Mouse (Mus musculus): ENCODE measurements around the gene Vwa3b. TPM values are rescaled to one million over a fixed set of nuclear protein-coding genes. Genes with fewer than 3 reads are reported as not detected.
A peak's percentile ranks its signal among the peaks of the same experiment; 100 is the strongest.

Vwa3b gene
- polyA plus RNA-seq, 1 experiment from 2014 or later = 0.50 TPM

GRCm38 (mm10) chr1:37218386-37218785 lies 192.0 kb downstream of the Vwa3b start:
- no peak overlapping the region for H3K27ac ChIP-seq (replicated peaks in 1 of 2; ENCODE audit: control insufficient read depth in 1 of 2, insufficient read depth in 1 of 2, low read depth in 2 of 2, low read length in 2 of 2)
- H3K4me3 ChIP-seq (ENCODE audit: control insufficient read depth in 1 of 2, insufficient read depth in 1 of 2, low read depth in 1 of 2, low read length in 2 of 2) = no peak overlapping the region
- no peak overlapping the region for H3K4me2 ChIP-seq (ENCODE audit: low read length)
- peaks cover 3% of the 10 kb centered on the region; the same call in 1 of the 2 replicates for H3K27me3 ChIP-seq (ENCODE audit: control insufficient read depth, insufficient read depth, low read length)
- H3K36me3 ChIP-seq (ENCODE audit: control insufficient read depth, insufficient read depth, low read length) = no peaks in the 10 kb centered on the region
- no peaks in the 10 kb centered on the region for H3K9me3 ChIP-seq (ENCODE audit: control insufficient read depth, low read length)
- no peak overlapping the region for H3K9ac ChIP-seq (ENCODE audit: low read length)
- no peaks in the 10 kb centered on the region for H3K4me1 ChIP-seq (ENCODE audit: control insufficient read depth in 2 of 2, insufficient read depth in 2 of 2, low read length in 2 of 2)
- 8% methylated on average over 14 of the region's 14 CpGs for WGBS
- ATAC-seq (ENCODE audit: insufficient number of reproducible peaks, insufficient read depth, low FRiP score, low read depth) = no peak

- Histone ChIP-seq H3K4me3 (ENCODE audit: control insufficient read depth in 1 of 2, insufficient read depth in 1 of 2, low read depth in 1 of 2, low read length in 2 of 2) (no peak overlapping the region), H3K9me3 (ENCODE audit: control insufficient read depth, low read length) (no peaks in the 10 kb centered on the region), H3K27me3 (ENCODE audit: control insufficient read depth, insufficient read depth, low read length) (peaks cover 3% of the 10 kb centered on the region; the same call in 1 of the 2 replicates), H3K36me3 (ENCODE audit: control insufficient read depth, insufficient read depth, low read length) (no peaks in the 10 kb centered on the region), H3K9ac (ENCODE audit: low read length) (no peak overlapping the region), H3K27ac (replicated peaks in 1 of 2; ENCODE audit: control insufficient read depth in 1 of 2, insufficient read depth in 1 of 2, low read depth in 2 of 2, low read length in 2 of 2) (no peak overlapping the region), H3K4me2 (ENCODE audit: low read length) (no peak overlapping the region), H3K4me1 (ENCODE audit: control insufficient read depth in 2 of 2, insufficient read depth in 2 of 2, low read length in 2 of 2) (no peaks in the 10 kb centered on the region)
- ATAC-seq (ENCODE audit: insufficient number of reproducible peaks, insufficient read depth, low FRiP score, low read depth) = no peak
- WGBS = 84% methylated on average over 5 of the region's 5 CpGs
Observed at GRCm38 (mm10) chr1:37219593-37219992, 193.2 kb downstream of the Vwa3b start.

- H3K36me3 ChIP-seq (ENCODE audit: control insufficient read depth, insufficient read depth, low read length) = no peaks in the 10 kb centered on the region
- no peak overlapping the region for H3K4me3 ChIP-seq (ENCODE audit: control insufficient read depth in 1 of 2, insufficient read depth in 1 of 2, low read depth in 1 of 2, low read length in 2 of 2)
- no peak overlapping the region for H3K27ac ChIP-seq (replicated peaks in 1 of 2; ENCODE audit: control insufficient read depth in 1 of 2, insufficient read depth in 1 of 2, low read depth in 2 of 2, low read length in 2 of 2)
- H3K9me3 ChIP-seq (ENCODE audit: control insufficient read depth, low read length) = no peaks in the 10 kb centered on the region
- H3K4me1 ChIP-seq (ENCODE audit: control insufficient read depth in 2 of 2, insufficient read depth in 2 of 2, low read length in 2 of 2) = no peaks in the 10 kb centered on the region
- no peak overlapping the region for H3K9ac ChIP-seq (ENCODE audit: low read length)
- WGBS = 42% methylated on average over 6 of the region's 6 CpGs
- peaks cover 3% of the 10 kb centered on the region; the same call in 1 of the 2 replicates for H3K27me3 ChIP-seq (ENCODE audit: control insufficient read depth, insufficient read depth, low read length)
- no peak for ATAC-seq (ENCODE audit: insufficient number of reproducible peaks, insufficient read depth, low FRiP score, low read depth)
- H3K4me2 ChIP-seq (ENCODE audit: low read length) = no peak overlapping the region
Observed at GRCm38 (mm10) chr1:37220134-37220907, 193.9 kb downstream of the Vwa3b start.

- Histone ChIP-seq H3K27me3 (ENCODE audit: control insufficient read depth, insufficient read depth, low read length) (peaks cover 5% of the 10 kb centered on the region; the same call in 1 of the 2 replicates), H3K27ac (replicated peaks in 1 of 2; ENCODE audit: control insufficient read depth in 1 of 2, insufficient read depth in 1 of 2, low read depth in 2 of 2, low read length in 2 of 2) (no peak overlapping the region), H3K4me1 (ENCODE audit: control insufficient read depth in 2 of 2, insufficient read depth in 2 of 2, low read length in 2 of 2) (no peaks in the 10 kb centered on the region), H3K4me2 (ENCODE audit: low read length) (no peak overlapping the region), H3K36me3 (ENCODE audit: control insufficient read depth, insufficient read depth, low read length) (no peaks in the 10 kb centered on the region), H3K4me3 (ENCODE audit: control insufficient read depth in 1 of 2, insufficient read depth in 1 of 2, low read depth in 1 of 2, low read length in 2 of 2) (no peak overlapping the region), H3K9ac (ENCODE audit: low read length) (no peak overlapping the region), H3K9me3 (ENCODE audit: control insufficient read depth, low read length) (no peaks in the 10 kb centered on the region)
- 37% methylated on average over 7 of the region's 7 CpGs for WGBS
- no peak for ATAC-seq (ENCODE audit: insufficient number of reproducible peaks, insufficient read depth, low FRiP score, low read depth)
Observed at GRCm38 (mm10) chr1:37222002-37222401, 195.6 kb downstream of the Vwa3b start.

GRCm38 (mm10) chr1:37230404-37230803 lies 204.0 kb downstream of the Vwa3b start:
- Histone ChIP-seq H3K9ac (ENCODE audit: low read length) (no peak overlapping the region), H3K9me3 (ENCODE audit: control insufficient read depth, low read length) (0 out of 2 replicates have a peak, but pooled peaks cover 4% of the 10 kb centered on the region), H3K27ac (replicated peaks in 1 of 2; ENCODE audit: control insufficient read depth in 1 of 2, insufficient read depth in 1 of 2, low read depth in 2 of 2, low read length in 2 of 2) (no peak overlapping the region), H3K4me2 (ENCODE audit: low read length) (no peak overlapping the region), H3K36me3 (ENCODE audit: control insufficient read depth, insufficient read depth, low read length) (no peaks in the 10 kb centered on the region), H3K4me3 (ENCODE audit: control insufficient read depth in 1 of 2, insufficient read depth in 1 of 2, low read depth in 1 of 2, low read length in 2 of 2) (no peak overlapping the region), H3K27me3 (ENCODE audit: control insufficient read depth, insufficient read depth, low read length) (peaks cover 2% of the 10 kb centered on the region; the same call in 1 of the 2 replicates), H3K4me1 (ENCODE audit: control insufficient read depth in 2 of 2, insufficient read depth in 2 of 2, low read length in 2 of 2) (peaks cover 0 to 2% of the 10 kb centered on the region in 2 experiments; a peak in 1 of 4 replicates)
- 49% methylated on average over 6 of the region's 6 CpGs for WGBS
- ATAC-seq (ENCODE audit: insufficient number of reproducible peaks, insufficient read depth, low FRiP score, low read depth) = no peak

GRCm38 (mm10) chr1:37231295-37231701 lies 204.9 kb downstream of the Vwa3b start:
- no peak for ATAC-seq (ENCODE audit: insufficient number of reproducible peaks, insufficient read depth, low FRiP score, low read depth)
- H3K9ac ChIP-seq (ENCODE audit: low read length) = no peak overlapping the region
- H3K4me2 ChIP-seq (ENCODE audit: low read length) = 0 out of 2 replicates have a peak overlapping the region, but pooled peaks have one; percentile 18
- 39% methylated on average over 6 of the region's 6 CpGs for WGBS
- no peak overlapping the region for H3K4me3 ChIP-seq (ENCODE audit: control insufficient read depth in 1 of 2, insufficient read depth in 1 of 2, low read depth in 1 of 2, low read length in 2 of 2)
- H3K36me3 ChIP-seq (ENCODE audit: control insufficient read depth, insufficient read depth, low read length) = no peaks in the 10 kb centered on the region
- peaks cover 0 to 2% of the 10 kb centered on the region in 2 experiments; a peak in 1 of 4 replicates for H3K4me1 ChIP-seq (ENCODE audit: control insufficient read depth in 2 of 2, insufficient read depth in 2 of 2, low read length in 2 of 2)
- no peaks in the 10 kb centered on the region for H3K27me3 ChIP-seq (ENCODE audit: control insufficient read depth, insufficient read depth, low read length)
- no peak overlapping the region for H3K27ac ChIP-seq (replicated peaks in 1 of 2; ENCODE audit: control insufficient read depth in 1 of 2, insufficient read depth in 1 of 2, low read depth in 2 of 2, low read length in 2 of 2)
- 0 out of 2 replicates have a peak, but pooled peaks cover 4% of the 10 kb centered on the region for H3K9me3 ChIP-seq (ENCODE audit: control insufficient read depth, low read length)

Measured in heart, embryonic 14.5 days (tissue).